ENCODE assay signal across 9 mouse cellular contexts in the genomic region with DNA sequence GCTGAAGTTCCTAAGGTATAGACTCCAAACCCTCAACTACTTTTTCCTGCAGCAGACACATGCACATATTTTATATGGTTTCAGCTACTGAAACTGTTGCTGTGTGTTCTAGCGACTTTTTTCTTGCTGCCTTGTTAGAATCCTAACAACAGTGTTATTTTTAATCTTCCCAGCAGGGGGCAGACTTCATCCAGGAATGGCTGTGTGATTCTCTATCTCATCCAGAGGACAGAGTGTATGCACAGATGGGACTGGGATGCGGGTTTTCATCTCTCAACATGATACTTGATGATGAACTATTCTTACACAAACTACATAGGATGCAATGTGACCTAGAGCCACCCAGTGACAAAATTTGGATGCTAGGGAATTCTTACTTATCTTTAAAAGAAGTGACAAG. TPM values are rescaled to one million over a fixed set of nuclear protein-coding genes. Genes with fewer than 3 reads are reported as not detected.
DNase-seq lines count a peak whose midpoint lies in the region; ATAC-seq and TF ChIP-seq lines count a peak whose summit lies in the region.
"Had no signal": no experiment of that assay in that cellular context is flagged by ENCODE, and none has a peak within 500 bp of the region (broad histone marks: within the 10 kb centered on the region; RNA-seq: fewer than 3 reads in every experiment).

No protein-coding gene starts in this region.

- no peak overlapping the region for H3K9ac ChIP-seq in embryonic facial prominence, embryonic 11.5 days (replicated peaks; ENCODE audit: low read length)
- H3K9ac ChIP-seq in hindbrain, postnatal 0 days (replicated peaks; ENCODE audit: low read length) = no peak overlapping the region
- H3K9ac ChIP-seq in limb, embryonic 14.5 days (ENCODE audit: low read depth, low read length, severe bottlenecking) = no peak overlapping the region
- H3K9ac ChIP-seq: heart, embryonic 15.5 days had no signal

- H3K36me3 ChIP-seq in thymus, adult 2 months (ENCODE audit: control insufficient read depth, insufficient read depth, low read length) = no peaks in the 10 kb centered on the region
- no peaks in the 10 kb centered on the region for H3K36me3 ChIP-seq in embryonic facial prominence, embryonic 11.5 days (replicated peaks; ENCODE audit: control insufficient read depth, insufficient read depth, low read depth, low read length)
- H3K36me3 ChIP-seq in hindbrain, postnatal 0 days (ENCODE audit: insufficient read depth, low read length) = no peaks in the 10 kb centered on the region
- H3K36me3 ChIP-seq in limb, embryonic 14.5 days (ENCODE audit: control insufficient read depth, insufficient read depth, low read length) = no peaks in the 10 kb centered on the region
- H3K36me3 ChIP-seq: heart, embryonic 15.5 days had no signal

- peak; percentile 49 for DNase-seq in thymus, adult 2 months
- DNase-seq in thymus, adult 18-20 months = no peak
- peak; percentile 18 to 53 for DNase-seq in adrenal gland, postnatal 36 days
- peak; percentile 88 for DNase-seq in embryonic facial prominence, embryonic 11.5 days (ENCODE audit: low spot score)
- DNase-seq in hindbrain, postnatal 0 days (ENCODE audit: low spot score) = peak; percentile 91
- DNase-seq in limb, embryonic 14.5 days (ENCODE audit: low spot score) = peak; percentile 72
- peak; percentile 94 for DNase-seq in retina, embryonic 14.5 days (ENCODE audit: low spot score)
- no peak for DNase-seq in ovary, postnatal 36 days (ENCODE audit: low spot score)

- no peak overlapping the region for H3K27ac ChIP-seq in thymus, adult 2 months (ENCODE audit: control insufficient read depth, insufficient read depth, low read length)
- no peak overlapping the region for H3K27ac ChIP-seq in embryonic facial prominence, embryonic 11.5 days (replicated peaks; ENCODE audit: low read depth, low read length)
- no peak overlapping the region for H3K27ac ChIP-seq in hindbrain, postnatal 0 days
- no peak overlapping the region for H3K27ac ChIP-seq in limb, embryonic 14.5 days (replicated peaks; ENCODE audit: low read depth, low read length)
- H3K27ac ChIP-seq: heart, embryonic 15.5 days had no signal

- WGBS in thymus, adult 2 months = 21% methylated on average over 2 of the region's 2 CpGs
- WGBS in embryonic facial prominence, embryonic 11.5 days = 30% methylated on average over 2 of the region's 2 CpGs
- 23% methylated on average over 2 of the region's 2 CpGs for WGBS in hindbrain, postnatal 0 days
- 23% methylated on average over 2 of the region's 2 CpGs for WGBS in limb, embryonic 14.5 days

- no peak for TF ChIP-seq POLR2A in thymus, adult 2 months (IDR thresholded peaks at IDR 0.05; ENCODE audit: control insufficient read depth, extremely low read depth, insufficient read depth, low read length, poor library complexity)
- TF ChIP-seq POLR2A in limb, embryonic 14.5 days (IDR thresholded peaks at IDR 0.05; ENCODE audit: borderline replicate concordance, extremely low read depth, insufficient read depth, insufficient read length) = no peak

- H3K27me3 ChIP-seq in thymus, adult 2 months (ENCODE audit: control insufficient read depth, insufficient read depth, low read length) = no peaks in the 10 kb centered on the region
- no peaks in the 10 kb centered on the region for H3K27me3 ChIP-seq in embryonic facial prominence, embryonic 11.5 days (ENCODE audit: control insufficient read depth, insufficient read depth, low read length)
- no peaks in the 10 kb centered on the region for H3K27me3 ChIP-seq in hindbrain, postnatal 0 days (ENCODE audit: insufficient read depth, low read length)
- no peaks in the 10 kb centered on the region for H3K27me3 ChIP-seq in limb, embryonic 14.5 days (ENCODE audit: control insufficient read depth, insufficient read depth, low read length)
- H3K27me3 ChIP-seq: heart, embryonic 15.5 days had no signal

- no peaks in the 10 kb centered on the region for H3K4me1 ChIP-seq in thymus, adult 2 months (replicated peaks; ENCODE audit: control insufficient read depth, insufficient read depth, low read length)
- no peaks in the 10 kb centered on the region for H3K4me1 ChIP-seq in embryonic facial prominence, embryonic 11.5 days (ENCODE audit: control insufficient read depth, insufficient read depth, low read length)
- no peaks in the 10 kb centered on the region for H3K4me1 ChIP-seq in hindbrain, postnatal 0 days (ENCODE audit: insufficient read depth, low read length)
- peaks cover 11% of the 10 kb centered on the region for H3K4me1 ChIP-seq in limb, embryonic 14.5 days (ENCODE audit: control insufficient read depth, insufficient read depth, low read length)

- TF ChIP-seq CTCF in thymus, adult 2 months (IDR thresholded peaks at IDR 0.05; ENCODE audit: borderline replicate concordance, control insufficient read depth, extremely low read depth, insufficient read depth, low read length, poor library complexity) = no peak
- TF ChIP-seq CTCF in hindbrain, postnatal 0 days (IDR thresholded peaks at IDR 0.05; ENCODE audit: low read depth) = peak; percentile 83

- no peaks in the 10 kb centered on the region for H3K9me3 ChIP-seq in embryonic facial prominence, embryonic 11.5 days (replicated peaks; ENCODE audit: control insufficient read depth, low read length)
- no peaks in the 10 kb centered on the region for H3K9me3 ChIP-seq in hindbrain, postnatal 0 days (ENCODE audit: low read length)
- H3K9me3 ChIP-seq in limb, embryonic 14.5 days (ENCODE audit: control insufficient read depth, low read length) = no peaks in the 10 kb centered on the region
- H3K9me3 ChIP-seq: heart, embryonic 15.5 days had no signal

- no peak overlapping the region for H3K4me2 ChIP-seq in embryonic facial prominence, embryonic 11.5 days (ENCODE audit: low read depth, low read length)
- no peak overlapping the region for H3K4me2 ChIP-seq in hindbrain, postnatal 0 days (ENCODE audit: low read depth, low read length)
- H3K4me2 ChIP-seq in limb, embryonic 14.5 days (replicated peaks; ENCODE audit: low read depth, low read length, severe bottlenecking) = no peak overlapping the region
- H3K4me2 ChIP-seq: heart, embryonic 15.5 days had no signal

- ATAC-seq in embryonic facial prominence, embryonic 11.5 days (replicated peaks; ENCODE audit: insufficient number of reproducible peaks, low FRiP score, low TSS enrichment, low read depth) = no peak
- ATAC-seq in hindbrain, postnatal 0 days = peak; percentile 69; the same call in 1 of the 2 replicates
- ATAC-seq in limb, embryonic 14.5 days (ENCODE audit: low FRiP score, low read depth) = no peak

- H3K4me3 ChIP-seq in thymus, adult 2 months (ENCODE audit: control insufficient read depth, insufficient read depth, low read length) = no peak overlapping the region
- no peak overlapping the region for H3K4me3 ChIP-seq in embryonic facial prominence, embryonic 11.5 days (ENCODE audit: low read depth, low read length)
- H3K4me3 ChIP-seq in hindbrain, postnatal 0 days (ENCODE audit: low read length) = no peak overlapping the region
- no peak overlapping the region for H3K4me3 ChIP-seq in limb, embryonic 14.5 days (replicated peaks; ENCODE audit: low read length)
- H3K4me3 ChIP-seq: heart, embryonic 15.5 days had no signal

RNA-seq across cellular contexts. Expression of gene Ift43, which starts 50.5 kb away (rescaled TPM):
- polyA plus RNA-seq in thymus, adult 2 months (2012; rRNA removed) = 2.2 and 4.7 TPM in 2 replicates
- total RNA-seq in adrenal gland, postnatal 36 days (2021) = 10 to 100 TPM; 23.5 to 25.9 TPM
- 71.0 and 80.3 TPM in 2 replicates for polyA plus RNA-seq in embryonic facial prominence, embryonic 11.5 days (2014; fragmentation: Nextera tagmentation; extraction: Ambion mirVana)
- 14.4 and 22.4 TPM in 2 replicates for total RNA-seq in hindbrain, postnatal 0 days (2014; rRNA removed)
- polyA plus RNA-seq in hindbrain, postnatal 0 days (2015; fragmentation: Nextera tagmentation; extraction: Ambion mirVana) = 39.1 and 41.5 TPM in 2 replicates
- 41.2 and 48.7 TPM in 2 replicates for polyA plus RNA-seq in limb, embryonic 14.5 days (2012; rRNA removed)
- polyA plus RNA-seq in limb, embryonic 14.5 days (2014; fragmentation: Nextera tagmentation; extraction: Ambion mirVana) = 75.5 and 84.1 TPM in 2 replicates

RNA-seq across cellular contexts. Expression of gene Tgfb3, which starts 54.0 kb away (rescaled TPM):
- 3.9 and 4.3 TPM in 2 replicates for polyA plus RNA-seq in thymus, adult 2 months (2012; rRNA removed)
- total RNA-seq in adrenal gland, postnatal 36 days (2021) = 10 to 100 TPM in 1 of 2 experiments, 1 to 10 TPM in 1; 8.2 to 11.1 TPM
- polyA plus RNA-seq in embryonic facial prominence, embryonic 11.5 days (2014; fragmentation: Nextera tagmentation; extraction: Ambion mirVana) = 12.1 and 13.1 TPM in 2 replicates
- total RNA-seq in hindbrain, postnatal 0 days (2014; rRNA removed) = 4.0 and 5.9 TPM in 2 replicates
- polyA plus RNA-seq in hindbrain, postnatal 0 days (2015; fragmentation: Nextera tagmentation; extraction: Ambion mirVana) = 4.4 and 4.5 TPM in 2 replicates
- 85.0 and 87.3 TPM in 2 replicates for polyA plus RNA-seq in limb, embryonic 14.5 days (2012; rRNA removed)
- polyA plus RNA-seq in limb, embryonic 14.5 days (2014; fragmentation: Nextera tagmentation; extraction: Ambion mirVana) = 64.7 and 70.4 TPM in 2 replicates

Comparison
In these comparisons a context has a peak if more than half of its experiments do, and no peak if none do; other contexts are left out.
1. DNase-seq: peak in thymus, adult 2 months (single experiment), adrenal gland, postnatal 36 days (2 of 2), embryonic facial prominence, embryonic 11.5 days (single experiment), hindbrain, postnatal 0 days (single experiment), limb, embryonic 14.5 days (single experiment) and retina, embryonic 14.5 days (single experiment); none in thymus, adult 18-20 months (0 of 2) and ovary, postnatal 36 days (single experiment).